Mouse (Mus musculus) E14TG2a.4 (cell line): Measurements from ENCODE around the gene Muc1.

Source experiments
- CTCF ChIP-seq: conservative IDR thresholded peaks from 2 replicates; pipeline ENCODE4 v1.5.1; 2014; ENCODE audit warnings: low read length
- NANOG ChIP-seq: IDR thresholded peaks from 2 replicates; pipeline ENCODE4 v1.6.1; 2014; ENCODE audit warnings: borderline replicate concordance, low read length, mixed read lengths
- POU5F1 ChIP-seq: IDR thresholded peaks from 2 replicates; pipeline ENCODE4 v1.6.1; 2014; ENCODE audit warnings: low read length, borderline replicate concordance

DNA sequence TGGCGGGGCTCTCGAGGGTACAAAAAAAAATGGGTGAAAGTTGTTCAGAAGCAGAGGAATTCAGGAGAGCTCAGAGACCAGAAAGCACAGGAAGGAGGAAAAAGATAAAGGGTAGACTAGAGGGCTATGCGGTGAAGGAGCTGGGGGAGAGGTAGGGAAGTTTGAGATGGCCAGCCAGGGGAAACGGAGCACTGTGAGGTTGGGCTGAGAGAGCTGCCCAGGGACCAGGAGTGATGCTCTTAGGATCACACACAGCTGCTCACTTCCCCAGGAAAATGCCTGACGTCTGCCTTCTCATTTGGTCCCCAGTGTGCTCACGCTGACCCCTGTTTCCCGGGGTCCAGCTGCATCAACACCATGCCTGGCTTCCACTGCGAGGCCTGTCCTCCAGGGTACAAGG lies 9.3 kb upstream of the Muc1 start:
- no peak for TF ChIP-seq CTCF
- no peak for TF ChIP-seq NANOG
- no peak for TF ChIP-seq POU5F1
